Mouse (Mus musculus) E14TG2a.4 (cell line): Measurements from ENCODE around the gene H2-T3.
"Not testable (repeated sequence)": the region's sequence is repeated elsewhere in the genome, so short reads cannot be mapped to it uniquely, and the experiment has no call there.

Experiments used
- H3K27me3 ChIP-seq: 2 replicates; pipeline ENCODE4 v1.6.1; 2014; ENCODE audit warnings: low read length, control low read depth; ENCODE audit not compliant: insufficient read depth
- H3K36me3 ChIP-seq: 2 replicates; pipeline ENCODE4 v1.6.1; 2014; ENCODE audit warnings: low read length, control low read depth; ENCODE audit not compliant: insufficient read depth
- H3K4me1 ChIP-seq: replicated peaks from 2 replicates; pipeline ENCODE4 v1.6.1; 2014; ENCODE audit warnings: low read depth, low read length, control low read depth
- H3K4me3 ChIP-seq: replicated peaks from 2 replicates; pipeline ENCODE4 v1.5.1; 2014; ENCODE audit warnings: mild to moderate bottlenecking, low read length
- H3K9me3 ChIP-seq: 2 replicates; pipeline ENCODE4 v1.6.1; 2014; ENCODE audit warnings: low read length, control low read depth
- CTCF ChIP-seq: conservative IDR thresholded peaks from 2 replicates; pipeline ENCODE4 v1.5.1; 2014; ENCODE audit warnings: low read length
- NANOG ChIP-seq: IDR thresholded peaks from 2 replicates; pipeline ENCODE4 v1.6.1; 2014; ENCODE audit warnings: borderline replicate concordance, low read length, mixed read lengths
- POU5F1 ChIP-seq: IDR thresholded peaks from 2 replicates; pipeline ENCODE4 v1.6.1; 2014; ENCODE audit warnings: low read length, borderline replicate concordance

Gene H2-T3

GRCm38 (mm10) chr17:36192371-36192770 lies 2.3 kb upstream of the H2-T3 start:
- Histone ChIP-seq H3K4me1 (peaks cover 10% of the 10 kb centered on the region), H3K4me3 (no peak overlapping the region), H3K27me3 (peaks cover 40% of the 10 kb centered on the region), H3K9me3 (no peaks in the 10 kb centered on the region), H3K36me3 (no peaks in the 10 kb centered on the region)
- no peak for TF ChIP-seq NANOG
- no peak for TF ChIP-seq CTCF
- TF ChIP-seq POU5F1, result no peak

GRCm38 (mm10) chr17:36189491-36190168 lies 457 bp downstream of the H2-T3 start:
- Histone ChIP-seq H3K4me1 (peaks cover 10% of the 10 kb centered on the region), H3K36me3 (no peaks in the 10 kb centered on the region), H3K27me3 (peaks cover 55% of the 10 kb centered on the region), H3K4me3 (peak overlapping the region; percentile 65), H3K9me3 (no peaks in the 10 kb centered on the region)
- TF ChIP-seq CTCF (no peak), NANOG (no peak; the same call in 1 of the 2 replicates), POU5F1 (no peak)

DNA sequence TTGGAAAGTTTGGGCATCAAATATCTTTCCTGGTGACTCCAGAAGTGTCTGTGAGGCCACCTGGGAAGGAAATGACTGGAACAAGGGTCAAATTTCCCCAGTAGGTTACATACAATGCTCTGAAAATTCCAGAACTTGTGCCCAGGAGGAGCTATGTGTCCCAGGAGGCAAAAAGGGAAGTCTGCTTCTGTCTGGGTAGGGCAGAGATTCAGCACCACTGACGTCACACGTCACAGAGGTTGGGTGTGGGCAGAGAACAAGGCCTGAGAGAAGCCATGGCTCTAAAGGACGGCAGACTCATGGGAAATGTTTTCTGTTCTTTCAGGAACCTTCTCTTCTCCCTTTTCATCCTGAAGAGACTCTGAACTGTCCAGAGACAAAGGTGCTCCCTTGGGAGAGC lies 2.5 kb downstream of the H2-T3 start:
- no peaks in the 10 kb centered on the region for H3K36me3 ChIP-seq
- H3K4me3 ChIP-seq, result no peak overlapping the region
- peaks cover 10% of the 10 kb centered on the region for H3K4me1 ChIP-seq
- H3K9me3 ChIP-seq, result no peaks in the 10 kb centered on the region
- H3K27me3 ChIP-seq, result peaks cover 58% of the 10 kb centered on the region
- TF ChIP-seq POU5F1, result no peak
- TF ChIP-seq NANOG, result no peak
- no peak for TF ChIP-seq CTCF

DNA sequence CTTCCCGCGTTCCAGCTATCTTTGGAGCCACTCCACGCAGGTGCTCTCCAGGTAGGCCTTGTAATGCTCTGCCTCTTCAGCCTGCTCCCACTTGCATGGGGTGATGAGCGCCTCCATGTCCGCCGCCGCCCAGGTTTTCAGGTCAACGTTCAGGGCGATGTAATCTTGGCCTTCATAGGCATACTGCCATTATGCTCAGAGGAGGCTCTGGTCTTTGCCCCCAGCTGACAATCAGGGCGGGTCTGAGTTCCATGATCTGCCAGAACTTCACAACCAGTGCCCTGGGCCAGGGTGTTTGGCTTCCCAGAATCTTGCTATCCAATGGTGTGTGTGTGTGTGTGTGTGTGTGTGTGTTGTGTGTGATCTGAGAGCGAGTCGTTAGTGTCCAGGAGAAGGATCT lies 7.9 kb downstream of the H2-T3 start:
- H3K4me3 ChIP-seq, result no peak overlapping the region; the same call in 1 of the 2 replicates
- no peaks in the 10 kb centered on the region for H3K36me3 ChIP-seq
- no peak for TF ChIP-seq CTCF
- TF ChIP-seq NANOG, result no peak
- no peak for TF ChIP-seq POU5F1
- peaks cover 21% of the 10 kb centered on the region for H3K27me3 ChIP-seq
- H3K9me3 ChIP-seq, result no peaks in the 10 kb centered on the region
- no peaks in the 10 kb centered on the region for H3K4me1 ChIP-seq

GRCm38 (mm10) chr17:36179446-36179845 lies 10.6 kb downstream of the H2-T3 start:
- not testable (repeated sequence) for H3K27me3 ChIP-seq, H3K4me3 ChIP-seq, H3K36me3 ChIP-seq, H3K4me1 ChIP-seq, H3K9me3 ChIP-seq

DNA sequence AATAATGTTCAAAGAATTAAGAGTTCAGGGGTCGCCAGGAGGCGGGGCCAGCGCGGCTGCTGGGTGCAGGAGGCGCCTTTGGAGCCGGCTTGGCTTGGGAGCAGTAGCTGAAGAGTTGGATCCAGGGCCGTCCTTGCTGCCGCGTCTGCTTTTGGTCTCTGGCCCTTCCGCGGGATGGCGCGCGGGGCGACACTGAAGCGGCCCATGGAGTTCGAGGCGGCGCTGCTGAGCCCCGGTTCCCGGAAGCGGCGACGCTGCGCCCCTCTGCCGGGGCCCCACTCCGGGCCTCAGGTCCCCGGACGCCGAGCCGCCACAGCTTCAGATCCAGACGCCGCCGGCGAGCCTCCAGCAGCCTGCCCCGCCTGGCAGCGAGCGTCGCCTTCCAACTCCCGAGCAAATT lies 11.1 kb downstream of the H2-T3 start:
- H3K36me3 ChIP-seq, H3K4me1 ChIP-seq, H3K4me3 ChIP-seq, H3K9me3 ChIP-seq, H3K27me3 ChIP-seq: not testable (repeated sequence)

DNA sequence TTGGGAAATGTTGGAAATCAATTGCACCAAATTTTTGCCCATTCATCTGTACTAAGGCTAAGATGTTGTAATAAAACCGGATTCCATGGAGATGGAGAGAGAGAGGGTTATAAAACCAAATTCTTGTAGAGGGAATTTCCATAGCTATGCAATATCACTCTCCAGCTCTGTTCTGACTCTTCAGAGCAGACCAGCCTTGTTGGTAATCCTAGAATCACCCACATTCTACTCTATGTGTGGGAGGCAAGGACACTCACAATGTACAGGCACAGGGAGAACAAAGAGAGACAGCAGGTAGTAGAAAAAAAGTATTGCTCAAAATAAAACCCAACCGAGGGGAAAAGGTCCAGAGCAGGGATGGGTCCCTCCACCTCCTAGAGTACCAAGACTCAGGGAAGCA lies 14.0 kb downstream of the H2-T3 start:
- H3K9me3 ChIP-seq, H3K4me3 ChIP-seq, H3K4me1 ChIP-seq, H3K36me3 ChIP-seq, H3K27me3 ChIP-seq: not testable (repeated sequence)

DNA sequence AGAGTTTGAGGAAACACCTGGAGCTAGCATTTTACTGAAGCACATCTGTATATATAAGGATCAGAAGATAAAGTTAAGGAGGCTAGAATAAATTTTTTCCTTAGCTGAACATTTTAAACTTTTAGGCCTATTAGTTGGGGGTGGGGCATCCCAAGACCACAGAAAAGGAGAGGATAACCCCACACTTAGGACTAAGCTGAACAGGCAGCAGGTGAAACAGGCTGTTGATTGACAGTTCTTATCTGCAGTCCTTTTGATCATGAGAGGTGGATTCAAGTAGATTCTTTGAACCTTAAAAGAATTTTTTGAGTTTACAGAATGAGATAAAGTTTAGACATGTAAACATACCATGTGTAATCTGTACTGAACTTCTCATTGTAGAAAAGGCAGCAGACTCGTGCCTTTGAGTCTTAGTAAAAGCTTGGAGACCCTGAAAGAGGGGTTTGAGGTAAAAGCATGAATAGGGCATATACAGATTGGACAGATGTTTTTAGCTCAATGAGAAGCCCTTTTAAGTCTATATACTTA lies 19.7 kb downstream of the H2-T3 start:
- Histone ChIP-seq H3K9me3 (no peaks in the 10 kb centered on the region), H3K4me3 (no peak overlapping the region), H3K27me3 (peaks cover 3% of the 10 kb centered on the region), H3K36me3 (no peaks in the 10 kb centered on the region), H3K4me1 (no peaks in the 10 kb centered on the region)
- TF ChIP-seq POU5F1, result no peak
- TF ChIP-seq CTCF, result no peak
- no peak for TF ChIP-seq NANOG

GRCm38 (mm10) chr17:36169753-36170152 lies 20.3 kb downstream of the H2-T3 start:
- no peaks in the 10 kb centered on the region for H3K4me1 ChIP-seq
- no peak for TF ChIP-seq POU5F1
- TF ChIP-seq NANOG, result no peak
- no peak for TF ChIP-seq CTCF
- peaks cover 3% of the 10 kb centered on the region for H3K27me3 ChIP-seq
- no peaks in the 10 kb centered on the region for H3K36me3 ChIP-seq
- H3K4me3 ChIP-seq, result no peak overlapping the region
- H3K9me3 ChIP-seq, result no peaks in the 10 kb centered on the region

- not testable (repeated sequence) for H3K4me3 ChIP-seq, H3K27me3 ChIP-seq, H3K4me1 ChIP-seq, H3K9me3 ChIP-seq, H3K36me3 ChIP-seq
Observed at GRCm38 (mm10) chr17:36169094-36169493, 21.0 kb downstream of the H2-T3 start.
